Mouse (Mus musculus) MEL (cell line): Measurements from ENCODE around the gene Dapl1. TPM values are rescaled to one million over a fixed set of nuclear protein-coding genes. Genes with fewer than 3 reads are reported as not detected.

Experiments
- DNase-seq: peaks from one replicate; pipeline ENCODE4 v3.0.0; 2011; ENCODE audit warnings: low read depth, low spot score
- H3K27ac ChIP-seq: 2 replicates; pipeline ENCODE4 v1.5.1; 2012; ENCODE audit warnings: low read depth, mild to moderate bottlenecking, control low read depth, low read length, moderate library complexity; ENCODE audit not compliant: control insufficient read depth
- H3K27me3 ChIP-seq, 2 experiments: fragments of 150-350 bp in 1 of 2; sonication (generic) in 1 of 2; 2 replicates each; pipeline ENCODE4 v1.6.1; 2012; ENCODE audit warnings: low read length in 2 of 2, mild to moderate bottlenecking in 2 of 2, improper control_type of control experiment in 1 of 2, moderate library complexity in 1 of 2; ENCODE audit not compliant: insufficient read depth in 2 of 2, control insufficient read depth in 1 of 2
- H3K36me3 ChIP-seq, 2 experiments: 2 replicates each; pipeline ENCODE4 v1.6.1; 2012 to 2014; ENCODE audit warnings: low read length in 2 of 2, improper control_type of control experiment in 1 of 2, inconsistent platforms in 1 of 2, mild to moderate bottlenecking in 1 of 2; ENCODE audit not compliant: insufficient read depth in 2 of 2, control insufficient read depth in 1 of 2
- H3K4me1 ChIP-seq, 2 experiments: fragments of 150-350 bp in 1 of 2; sonication (generic) in 1 of 2; 2 replicates each; pipeline ENCODE4 v1.6.1; 2012; ENCODE audit warnings: low read length in 2 of 2, improper control_type of control experiment in 1 of 2, mild to moderate bottlenecking in 1 of 2; ENCODE audit not compliant: insufficient read depth in 2 of 2, control insufficient read depth in 1 of 2
- H3K4me3 ChIP-seq, 2 experiments: fragments of 150-350 bp in 1 of 2; sonication (generic) in 1 of 2; 2 replicates each; pipeline ENCODE4 v1.5.1; 2012; ENCODE audit warnings: low read depth in 2 of 2, low read length in 2 of 2, mild to moderate bottlenecking in 2 of 2, moderate library complexity in 2 of 2, control low read depth in 1 of 2, improper control_type of control experiment in 1 of 2; ENCODE audit not compliant: control insufficient read depth in 1 of 2, insufficient read depth in 1 of 2
- H3K79me2 ChIP-seq: 2 replicates; pipeline ENCODE4 v1.6.1; 2012; ENCODE audit warnings: mild to moderate bottlenecking, low read length, moderate library complexity; ENCODE audit not compliant: control insufficient read depth, poor library complexity, insufficient read depth
- H3K9ac ChIP-seq: 2 replicates; pipeline ENCODE4 v1.6.1; 2012; ENCODE audit warnings: low read depth, mild to moderate bottlenecking, control low read depth, low read length, moderate library complexity; ENCODE audit not compliant: control insufficient read depth, poor library complexity, severe bottlenecking
- H3K9me3 ChIP-seq: fragments of 150-350 bp; sonication (generic); replicated peaks from 2 replicates; pipeline ENCODE4 v1.6.1; 2012; ENCODE audit warnings: mild to moderate bottlenecking, low read length, improper control_type of control experiment, moderate library complexity; ENCODE audit not compliant: insufficient read depth
- BHLHE40 ChIP-seq: IDR thresholded peaks from 2 replicates; pipeline ENCODE4 v1.6.1; 2012; ENCODE audit warnings: low read depth, mild to moderate bottlenecking, inconsistent platforms, low read length, improper control_type of control experiment, borderline replicate concordance
- CTCF ChIP-seq, 3 experiments: IDR thresholded peaks in 2 of 3; conservative IDR thresholded peaks in 1 of 3; 2 replicates each; pipeline ENCODE4 v1.5.1; 2011 to 2012; ENCODE audit warnings: low read length in 3 of 3, low read depth in 2 of 3, mild to moderate bottlenecking in 2 of 3, improper control_type of control experiment in 1 of 3, inconsistent platforms in 1 of 3, mixed read lengths in 1 of 3, moderate library complexity in 1 of 3; ENCODE audit not compliant: control insufficient read depth in 1 of 3, insufficient read depth in 1 of 3, poor library complexity in 1 of 3, severe bottlenecking in 1 of 3
- ELF1 ChIP-seq: IDR thresholded peaks from 2 replicates; pipeline ENCODE4 v1.6.1; 2014; ENCODE audit warnings: low read depth, mild to moderate bottlenecking, inconsistent platforms, low read length, improper control_type of control experiment, moderate library complexity
- EP300 ChIP-seq, 2 experiments: IDR thresholded peaks; 2 replicates each; pipeline ENCODE4 v1.6.1; 2011; ENCODE audit warnings: improper control_type of control experiment in 2 of 2, low read length in 2 of 2, low read depth in 1 of 2, mild to moderate bottlenecking in 1 of 2
- ETS1 ChIP-seq: IDR thresholded peaks from 2 replicates; pipeline ENCODE4 v1.6.1; 2012; ENCODE audit warnings: low read depth, mild to moderate bottlenecking, inconsistent platforms, low read length, improper control_type of control experiment, moderate library complexity
- GATA1 ChIP-seq: IDR thresholded peaks from 2 replicates; pipeline ENCODE4 v1.6.1; 2011; ENCODE audit warnings: low read depth, low read length, improper control_type of control experiment
- HCFC1 ChIP-seq: IDR thresholded peaks from 2 replicates; pipeline ENCODE4 v1.6.1; 2012; ENCODE audit warnings: low read depth, mild to moderate bottlenecking, inconsistent platforms, low read length, improper control_type of control experiment, moderate library complexity
- JUND ChIP-seq: IDR thresholded peaks from 2 replicates; pipeline ENCODE4 v1.6.1; 2011; ENCODE audit warnings: low read depth, mild to moderate bottlenecking, improper control_type of control experiment, low read length
- KAT2A ChIP-seq: conservative IDR thresholded peaks from 2 replicates; pipeline ENCODE4 v1.6.1; 2012; ENCODE audit warnings: low read depth, low read length, improper control_type of control experiment, inconsistent platforms
- MAFK ChIP-seq: IDR thresholded peaks from 2 replicates; pipeline ENCODE4 v1.6.1; 2011; ENCODE audit warnings: low read depth, mild to moderate bottlenecking, low read length, improper control_type of control experiment, borderline replicate concordance
- MAX ChIP-seq: IDR thresholded peaks from 2 replicates; pipeline ENCODE4 v1.6.1; 2011; ENCODE audit warnings: low read length, improper control_type of control experiment
- MEF2A ChIP-seq: IDR thresholded peaks from 2 replicates; pipeline ENCODE4 v1.6.1; 2014; ENCODE audit warnings: low read depth, mild to moderate bottlenecking, inconsistent platforms, low read length, improper control_type of control experiment; ENCODE audit not compliant: poor library complexity, insufficient replicate concordance, severe bottlenecking; ENCODE audit errors: extremely low read depth
- MXI1 ChIP-seq: IDR thresholded peaks from 2 replicates; pipeline ENCODE4 v1.6.1; 2011; ENCODE audit warnings: mild to moderate bottlenecking, low read depth, low read length, improper control_type of control experiment
- MYC ChIP-seq: IDR thresholded peaks from 2 replicates; pipeline ENCODE4 v1.6.1; 2011; ENCODE audit warnings: low read depth, mild to moderate bottlenecking, low read length, improper control_type of control experiment, moderate library complexity
- NELFE ChIP-seq: IDR thresholded peaks from 2 replicates; pipeline ENCODE4 v1.6.1; 2011; ENCODE audit warnings: low read depth, low read length, improper control_type of control experiment
- NRF1 ChIP-seq: IDR thresholded peaks from 2 replicates; pipeline ENCODE4 v1.6.1; 2014; ENCODE audit warnings: low read depth, mild to moderate bottlenecking, inconsistent platforms, low read length, improper control_type of control experiment, moderate library complexity; ENCODE audit not compliant: poor library complexity, insufficient read depth, severe bottlenecking
- POLR2A ChIP-seq, 2 experiments: IDR thresholded peaks; 2 replicates each; pipeline ENCODE4 v1.6.1; 2011 to 2012; ENCODE audit warnings: low read length in 2 of 2, mild to moderate bottlenecking in 2 of 2, control low read depth in 1 of 2, improper control_type of control experiment in 1 of 2, low read depth in 1 of 2, moderate library complexity in 1 of 2; ENCODE audit not compliant: control insufficient read depth in 1 of 2, insufficient read depth in 1 of 2, poor library complexity in 1 of 2
- POLR2AphosphoS2 ChIP-seq: IDR thresholded peaks from 2 replicates; pipeline ENCODE4 v1.6.1; 2011; ENCODE audit warnings: low read length, improper control_type of control experiment
- POLR2AphosphoS5 ChIP-seq: IDR thresholded peaks from 2 replicates; pipeline ENCODE4 v1.6.1; 2012; ENCODE audit warnings: low read depth, borderline replicate concordance, mild to moderate bottlenecking, inconsistent platforms, low read length, moderate library complexity, mixed read lengths
- RAD21 ChIP-seq: IDR thresholded peaks from 2 replicates; pipeline ENCODE4 v1.6.1; 2011; ENCODE audit warnings: mild to moderate bottlenecking, low read depth, low read length, improper control_type of control experiment
- RCOR1 ChIP-seq: IDR thresholded peaks from 2 replicates; pipeline ENCODE4 v1.6.1; 2012; ENCODE audit warnings: low read depth, mild to moderate bottlenecking, inconsistent platforms, low read length, improper control_type of control experiment
- TAL1 ChIP-seq: IDR thresholded peaks from 2 replicates; pipeline ENCODE4 v1.6.1; 2012; ENCODE audit warnings: mild to moderate bottlenecking, inconsistent platforms, low read length, moderate library complexity, mixed read lengths
- UBTF ChIP-seq: IDR thresholded peaks from 2 replicates; pipeline ENCODE4 v1.6.1; 2012; ENCODE audit warnings: low read depth, mild to moderate bottlenecking, inconsistent platforms, low read length, improper control_type of control experiment, moderate library complexity, borderline replicate concordance; ENCODE audit not compliant: insufficient read depth
- USF1 ChIP-seq: IDR thresholded peaks from 2 replicates; pipeline ENCODE4 v1.6.1; 2014; ENCODE audit warnings: low read depth, mild to moderate bottlenecking, inconsistent platforms, low read length, improper control_type of control experiment, moderate library complexity
- USF2 ChIP-seq, 2 experiments: IDR thresholded peaks; 2 replicates each; pipeline ENCODE4 v1.6.1; 2011 to 2012; ENCODE audit warnings: improper control_type of control experiment in 2 of 2, low read length in 2 of 2, borderline replicate concordance in 1 of 2, inconsistent platforms in 1 of 2, low read depth in 1 of 2, mild to moderate bottlenecking in 1 of 2; ENCODE audit not compliant: insufficient read depth in 1 of 2
- ZC3H11A ChIP-seq: IDR thresholded peaks from 2 replicates; pipeline ENCODE4 v1.6.1; 2012; ENCODE audit warnings: low read depth, mild to moderate bottlenecking, inconsistent platforms, low read length, improper control_type of control experiment
- ZKSCAN1 ChIP-seq: IDR thresholded peaks from 2 replicates; pipeline ENCODE4 v1.6.1; 2012; ENCODE audit warnings: low read depth, mild to moderate bottlenecking, inconsistent platforms, low read length, improper control_type of control experiment, moderate library complexity
- ZMIZ1 ChIP-seq: IDR thresholded peaks from 2 replicates; pipeline ENCODE4 v1.6.1; 2012; ENCODE audit warnings: low read depth, mild to moderate bottlenecking, inconsistent platforms, low read length, improper control_type of control experiment, moderate library complexity
- polyA plus RNA-seq, 2 experiments: library from polyadenylated mRNA; stranded (reverse) in 1 of 2; unstranded in 1 of 2; fragments of >175 nt in 1 of 2; fragments of >200 nt in 1 of 2; gene quantifications; 2 replicates each; pipeline versions ENCODE4 v1.2.1 to v1.2.4; 2012; ENCODE audit warnings: low replicate concordance in 2 of 2, low read depth in 1 of 2; ENCODE audit not compliant: insufficient read length in 2 of 2, insufficient read depth in 1 of 2, missing spikeins in 1 of 2
- total RNA-seq: library from RNA; depleted of rRNA; stranded (reverse); fragments of 300-350 nt; gene quantifications from 2 replicates; pipeline ENCODE4 v1.2.3, GENCODE M21; 2012

Gene Dapl1
- total and polyA plus RNA-seq, 3 experiments: not detected

GRCm38 (mm10) chr2:59543543-59544065 is 59.2 kb downstream of the Dapl1 start:
- H3K27me3 ChIP-seq: no peaks in the 10 kb centered on the region
- H3K4me3 ChIP-seq: no peak overlapping the region
- DNase-seq: no peak
- H3K79me2 ChIP-seq: no peaks in the 10 kb centered on the region
- H3K4me1 ChIP-seq: no peaks in the 10 kb centered on the region
- TF ChIP-seq RCOR1: no peak
- no peak for TF ChIP-seq JUND
- TF ChIP-seq MYC: no peak
- no peak for TF ChIP-seq HCFC1
- TF ChIP-seq USF2 (IDR thresholded peaks at IDR 0.05; ENCODE audit: borderline replicate concordance in 1 of 2, insufficient read depth in 1 of 2, low read depth in 1 of 2, low read length in 2 of 2): no peak
- no peak for TF ChIP-seq BHLHE40
- no peak for TF ChIP-seq GATA1
- TF ChIP-seq POLR2AphosphoS5: no peak
- TF ChIP-seq KAT2A: no peak
- no peak for TF ChIP-seq CTCF (IDR thresholded peaks at IDR 0.05 in 2 of 3, conservative IDR thresholded peaks at IDR 0.05 in 1 of 3; ENCODE audit: control insufficient read depth in 1 of 3, insufficient read depth in 1 of 3, low read depth in 2 of 3, low read length in 3 of 3, poor library complexity in 1 of 3, severe bottlenecking in 1 of 3)
- TF ChIP-seq ETS1: no peak
- no peak for TF ChIP-seq MXI1
- no peak for TF ChIP-seq RAD21
- TF ChIP-seq POLR2AphosphoS2: no peak
- TF ChIP-seq MAFK: no peak
- TF ChIP-seq ZC3H11A: no peak
- TF ChIP-seq MAX: no peak
- TF ChIP-seq, all 39 proteins: peak for 0
- Histone ChIP-seq H3K9me3 (no peaks in the 10 kb centered on the region), H3K27ac (no peak overlapping the region), H3K9ac (no peak overlapping the region), H3K36me3 (no peaks in the 10 kb centered on the region)

GRCm38 (mm10) chr2:59544237-59544909 is 59.9 kb downstream of the Dapl1 start:
- TF ChIP-seq UBTF: no peak
- no peak for TF ChIP-seq KAT2A
- TF ChIP-seq NELFE: no peak
- TF ChIP-seq MEF2A: no peak
- no peak for TF ChIP-seq TAL1
- no peak for TF ChIP-seq BHLHE40
- TF ChIP-seq ELF1: no peak
- no peak for TF ChIP-seq MYC
- no peak for TF ChIP-seq ZC3H11A
- no peak for TF ChIP-seq USF1
- no peak for TF ChIP-seq MXI1
- TF ChIP-seq ZKSCAN1: no peak
- no peak for TF ChIP-seq NRF1
- no peak for TF ChIP-seq USF2 (IDR thresholded peaks at IDR 0.05; ENCODE audit: borderline replicate concordance in 1 of 2, insufficient read depth in 1 of 2, low read depth in 1 of 2, low read length in 2 of 2)
- TF ChIP-seq EP300 (IDR thresholded peaks at IDR 0.05; ENCODE audit: low read depth in 1 of 2, low read length in 2 of 2): no peak
- no peak for TF ChIP-seq POLR2A (IDR thresholded peaks at IDR 0.05; ENCODE audit: control insufficient read depth in 1 of 2, insufficient read depth in 1 of 2, low read depth in 1 of 2, low read length in 2 of 2, poor library complexity in 1 of 2)
- no peak for TF ChIP-seq JUND
- TF ChIP-seq POLR2AphosphoS2: no peak
- no peak for TF ChIP-seq ZMIZ1
- no peaks in the 10 kb centered on the region for H3K27me3 ChIP-seq
- H3K4me3 ChIP-seq: no peak overlapping the region
- H3K4me1 ChIP-seq: no peaks in the 10 kb centered on the region
- DNase-seq: no peak
- no peak overlapping the region for H3K27ac ChIP-seq
- no peaks in the 10 kb centered on the region for H3K79me2 ChIP-seq
- no peak overlapping the region for H3K9ac ChIP-seq
- no peaks in the 10 kb centered on the region for H3K9me3 ChIP-seq
- H3K36me3 ChIP-seq: no peaks in the 10 kb centered on the region
